Mouse (Mus musculus): ENCODE data around the gene Sh3bgrl3. TPM values are rescaled to one million over a fixed set of nuclear protein-coding genes. Genes with fewer than 3 reads are reported as not detected.

The Sh3bgrl3 gene
- polyA plus RNA-seq (2015; fragmentation: Illumina TruSeq; extraction: RNeasy Lipid Tissue Mini Kit (QIAGEN cat#74804); ENCODE audit: low read depth, low replicate concordance), result 286 TPM

GRCm38 (mm10) chr4:134128221-134128982 is at the start of gene Sh3bgrl3:
Gene Sh3bgrl3, minus strand, starts transcription at chr4:134128789.

GRCm38 (mm10) chr4:134101979-134102741 is 26.4 kb downstream of the Sh3bgrl3 start, which contains the start of gene Ubxn11:
Gene Ubxn11, plus strand, starts transcription at chr4:134102570.

GRCm38 (mm10) chr4:134094923-134095547 is 33.6 kb downstream of the Sh3bgrl3 start, which contains the start of gene Cd52:
Gene Cd52, minus strand, starts transcription at chr4:134095082.

Other genes with a start within 250 kb of the Sh3bgrl3 start
- gene Rps6ka1, start 241.0 kb downstream of the Sh3bgrl3 start, polyA plus RNA-seq (2015; fragmentation: Illumina TruSeq; extraction: RNeasy Lipid Tissue Mini Kit (QIAGEN cat#74804); ENCODE audit: low read depth, low replicate concordance), result 12.6 TPM
- gene Hmgn2, start 160.1 kb downstream of the Sh3bgrl3 start, polyA plus RNA-seq (2015; fragmentation: Illumina TruSeq; extraction: RNeasy Lipid Tissue Mini Kit (QIAGEN cat#74804); ENCODE audit: low read depth, low replicate concordance), result 235 TPM
- gene Dhdds, start 127.9 kb downstream of the Sh3bgrl3 start, polyA plus RNA-seq (2015; fragmentation: Illumina TruSeq; extraction: RNeasy Lipid Tissue Mini Kit (QIAGEN cat#74804); ENCODE audit: low read depth, low replicate concordance), result 54.8 TPM
- gene Lin28a, start 109.9 kb downstream of the Sh3bgrl3 start, polyA plus RNA-seq (2015; fragmentation: Illumina TruSeq; extraction: RNeasy Lipid Tissue Mini Kit (QIAGEN cat#74804); ENCODE audit: low read depth, low replicate concordance), result 0.12 TPM
- gene Zfp683, start 75.0 kb downstream of the Sh3bgrl3 start, polyA plus RNA-seq (2015; fragmentation: Illumina TruSeq; extraction: RNeasy Lipid Tissue Mini Kit (QIAGEN cat#74804); ENCODE audit: low read depth, low replicate concordance), result not detected
- gene Crybg2, start 68.0 kb downstream of the Sh3bgrl3 start, polyA plus RNA-seq (2015; fragmentation: Illumina TruSeq; extraction: RNeasy Lipid Tissue Mini Kit (QIAGEN cat#74804); ENCODE audit: low read depth, low replicate concordance), result 3.2 TPM
- gene Cd52, start 33.7 kb downstream of the Sh3bgrl3 start, polyA plus RNA-seq (2015; fragmentation: Illumina TruSeq; extraction: RNeasy Lipid Tissue Mini Kit (QIAGEN cat#74804); ENCODE audit: low read depth, low replicate concordance), result 9.8 TPM
- 19.3 TPM for gene Ubxn11, start 26.2 kb downstream of the Sh3bgrl3 start, polyA plus RNA-seq (2015; fragmentation: Illumina TruSeq; extraction: RNeasy Lipid Tissue Mini Kit (QIAGEN cat#74804); ENCODE audit: low read depth, low replicate concordance)
- gene Cep85, start 58.3 kb upstream of the Sh3bgrl3 start, polyA plus RNA-seq (2015; fragmentation: Illumina TruSeq; extraction: RNeasy Lipid Tissue Mini Kit (QIAGEN cat#74804); ENCODE audit: low read depth, low replicate concordance), result 12.2 TPM
- not detected for gene Gm7534, start 74.2 kb upstream of the Sh3bgrl3 start, polyA plus RNA-seq (2015; fragmentation: Illumina TruSeq; extraction: RNeasy Lipid Tissue Mini Kit (QIAGEN cat#74804); ENCODE audit: low read depth, low replicate concordance)
- not detected for gene Catsper4, start 98.6 kb upstream of the Sh3bgrl3 start, polyA plus RNA-seq (2015; fragmentation: Illumina TruSeq; extraction: RNeasy Lipid Tissue Mini Kit (QIAGEN cat#74804); ENCODE audit: low read depth, low replicate concordance)
- 0.18 TPM for gene Cnksr1, start 109.6 kb upstream of the Sh3bgrl3 start, polyA plus RNA-seq (2015; fragmentation: Illumina TruSeq; extraction: RNeasy Lipid Tissue Mini Kit (QIAGEN cat#74804); ENCODE audit: low read depth, low replicate concordance)
- not detected for gene E130218I03Rik, start 114.9 kb upstream of the Sh3bgrl3 start, polyA plus RNA-seq (2015; fragmentation: Illumina TruSeq; extraction: RNeasy Lipid Tissue Mini Kit (QIAGEN cat#74804); ENCODE audit: low read depth, low replicate concordance)
- gene Zfp593, start 116.8 kb upstream of the Sh3bgrl3 start, polyA plus RNA-seq (2015; fragmentation: Illumina TruSeq; extraction: RNeasy Lipid Tissue Mini Kit (QIAGEN cat#74804); ENCODE audit: low read depth, low replicate concordance), result 12.3 TPM
- not detected for gene Gm30191, start 118.1 kb upstream of the Sh3bgrl3 start, polyA plus RNA-seq (2015; fragmentation: Illumina TruSeq; extraction: RNeasy Lipid Tissue Mini Kit (QIAGEN cat#74804); ENCODE audit: low read depth, low replicate concordance)
- 4.2 TPM for gene Grrp1, start 125.3 kb upstream of the Sh3bgrl3 start, polyA plus RNA-seq (2015; fragmentation: Illumina TruSeq; extraction: RNeasy Lipid Tissue Mini Kit (QIAGEN cat#74804); ENCODE audit: low read depth, low replicate concordance)
- 11.7 TPM for gene Pdik1l, start 159.1 kb upstream of the Sh3bgrl3 start, polyA plus RNA-seq (2015; fragmentation: Illumina TruSeq; extraction: RNeasy Lipid Tissue Mini Kit (QIAGEN cat#74804); ENCODE audit: low read depth, low replicate concordance)
- not detected for gene Trim63, start 186.3 kb upstream of the Sh3bgrl3 start, polyA plus RNA-seq (2015; fragmentation: Illumina TruSeq; extraction: RNeasy Lipid Tissue Mini Kit (QIAGEN cat#74804); ENCODE audit: low read depth, low replicate concordance)
- gene Slc30a2, start 214.4 kb upstream of the Sh3bgrl3 start, polyA plus RNA-seq (2015; fragmentation: Illumina TruSeq; extraction: RNeasy Lipid Tissue Mini Kit (QIAGEN cat#74804); ENCODE audit: low read depth, low replicate concordance), result not detected

Measured in brain, adult 10 weeks (tissue).